Mouse (Mus musculus) forebrain, embryonic 12.5 days (tissue): ENCODE data around the gene Mindy4. TPM values are rescaled to one million over a fixed set of nuclear protein-coding genes. Genes with fewer than 3 reads are reported as not detected.

Experiments used
- ATAC-seq: fragments of 200-750 bp; cut with Nextera tagmentation; 2 replicates; pipeline ENCODE4 v1.8.0; 2017; ENCODE audit warnings: moderate TSS enrichment; ENCODE audit not compliant: low FRiP score
- H3K27ac ChIP-seq: fragments of 300-500 bp; sonication (generic); 2 replicates; pipeline ENCODE4 v1.5.1; 2016; ENCODE audit warnings: mild to moderate bottlenecking
- H3K27me3 ChIP-seq: fragments of 300-500 bp; sonication (generic); 2 replicates; pipeline ENCODE4 v1.6.1; 2016; ENCODE audit warnings: mild to moderate bottlenecking
- H3K36me3 ChIP-seq: fragments of 300-500 bp; sonication (generic); replicated peaks from 2 replicates; pipeline ENCODE4 v1.6.1; 2016; ENCODE audit warnings: mild to moderate bottlenecking
- H3K4me1 ChIP-seq: fragments of 300-500 bp; sonication (generic); 2 replicates; pipeline ENCODE4 v1.6.1; 2016
- H3K4me2 ChIP-seq: fragments of 300-500 bp; sonication (generic); 2 replicates; pipeline ENCODE4 v1.6.1; 2016; ENCODE audit warnings: mild to moderate bottlenecking, moderate library complexity
- H3K4me3 ChIP-seq: fragments of 300-500 bp; sonication (generic); replicated peaks from 2 replicates; pipeline ENCODE4 v1.5.1; 2016; ENCODE audit warnings: mild to moderate bottlenecking
- H3K9ac ChIP-seq: fragments of 300-500 bp; sonication (generic); 2 replicates; pipeline ENCODE4 v1.6.1; 2016; ENCODE audit warnings: mild to moderate bottlenecking
- H3K9me3 ChIP-seq: fragments of 300-500 bp; sonication (generic); 2 replicates; pipeline ENCODE4 v1.6.1; 2016
- WGBS: fragments of 180-500 bp; shearing (Covaris S2); methylation state at CpG from one replicate; pipeline ENCODE4 v1.1.7; 2016; 5-methylcytosine and 5-hydroxymethylcytosine counted together
- polyA plus RNA-seq: library from polyadenylated mRNA; unstranded; fragments of >200 nt; fragmentation: Nextera tagmentation; extraction: Ambion mirVana; gene quantifications from 2 replicates; pipeline ENCODE4 v1.2.1, GENCODE M21; 2016

Gene Mindy4
- polyA plus RNA-seq, 1 experiment from 2014 or later, result 20.6 TPM

DNA sequence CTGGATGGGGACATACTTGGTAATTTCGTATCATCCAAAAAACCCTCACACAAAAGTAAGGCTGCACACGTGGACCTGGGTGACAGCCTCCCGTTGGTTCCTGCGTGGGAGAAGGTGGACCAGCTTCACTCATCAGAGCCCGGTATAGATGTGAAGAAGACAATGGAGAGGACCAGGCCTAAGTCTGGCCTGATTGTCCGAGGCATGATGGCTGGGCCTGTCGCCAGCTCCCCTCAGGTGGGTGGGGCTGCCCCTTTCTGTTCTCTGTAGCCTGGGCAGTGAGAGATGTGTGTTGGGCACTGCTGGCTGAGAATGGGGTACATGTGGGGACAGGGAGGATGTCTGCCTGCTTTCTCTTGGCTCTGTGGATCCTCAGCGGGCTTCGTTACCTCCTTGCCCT, 15.0 kb downstream of the Mindy4 start:
- ATAC-seq, result no peak
- Histone ChIP-seq H3K36me3 (peaks cover 49% of the 10 kb centered on the region), H3K4me3 (no peak overlapping the region), H3K9me3 (no peaks in the 10 kb centered on the region), H3K27ac (no peak overlapping the region), H3K27me3 (no peaks in the 10 kb centered on the region), H3K4me2 (no peak overlapping the region), H3K4me1 (no peaks in the 10 kb centered on the region), H3K9ac (no peak overlapping the region)
- 96% methylated on average over 9 of the region's 9 CpGs for WGBS

DNA sequence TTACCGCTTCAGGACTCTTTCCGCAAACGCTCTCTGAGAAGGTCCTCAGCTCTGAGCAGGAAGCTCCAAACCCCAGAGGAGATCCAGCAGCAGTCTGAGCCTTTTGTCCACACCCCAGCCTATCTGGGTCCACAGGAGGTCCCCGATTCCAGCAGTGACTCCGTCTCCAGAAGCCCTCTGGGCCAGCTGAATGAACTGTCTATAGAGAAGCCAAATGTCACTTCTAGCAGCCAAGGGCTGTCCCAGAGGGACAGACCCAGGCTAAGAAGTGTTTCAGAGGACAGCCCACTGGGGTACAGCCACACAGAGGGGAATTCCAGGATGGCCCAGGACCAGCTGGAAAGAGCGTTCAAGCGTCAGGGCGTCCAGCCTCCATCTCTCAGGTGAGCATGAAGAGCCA, 20.8 kb downstream of the Mindy4 start:
- Histone ChIP-seq H3K27me3 (no peaks in the 10 kb centered on the region), H3K9me3 (no peaks in the 10 kb centered on the region), H3K4me2 (no peak overlapping the region), H3K27ac (no peak overlapping the region), H3K9ac (no peak overlapping the region), H3K4me3 (no peak overlapping the region), H3K4me1 (no peaks in the 10 kb centered on the region), H3K36me3 (peaks cover 47% of the 10 kb centered on the region)
- no peak for ATAC-seq
- whole genome bisulfite sequencing, result 91% methylated on average over 8 of the region's 8 CpGs

- ATAC-seq, result no peak
- Histone ChIP-seq H3K36me3 (peaks cover 29% of the 10 kb centered on the region), H3K4me1 (no peaks in the 10 kb centered on the region), H3K27ac (no peak overlapping the region), H3K9ac (no peak overlapping the region), H3K27me3 (no peaks in the 10 kb centered on the region), H3K4me2 (no peak overlapping the region), H3K4me3 (no peak overlapping the region), H3K9me3 (no peaks in the 10 kb centered on the region)
- 84% methylated on average over 8 of the region's 8 CpGs for WGBS
Observed at GRCm38 (mm10) chr6:55230048-55230447, 26.9 kb downstream of the Mindy4 start.

GRCm38 (mm10) chr6:55232101-55232500, 28.9 kb downstream of the Mindy4 start:
- no peak for ATAC-seq
- Histone ChIP-seq H3K4me3 (no peak overlapping the region), H3K4me2 (no peak overlapping the region), H3K27ac (no peak overlapping the region), H3K9me3 (no peaks in the 10 kb centered on the region), H3K9ac (no peak overlapping the region), H3K27me3 (no peaks in the 10 kb centered on the region), H3K4me1 (no peaks in the 10 kb centered on the region), H3K36me3 (peaks cover 25% of the 10 kb centered on the region)
- 91% methylated on average over 7 of the region's 7 CpGs for whole genome bisulfite sequencing

DNA sequence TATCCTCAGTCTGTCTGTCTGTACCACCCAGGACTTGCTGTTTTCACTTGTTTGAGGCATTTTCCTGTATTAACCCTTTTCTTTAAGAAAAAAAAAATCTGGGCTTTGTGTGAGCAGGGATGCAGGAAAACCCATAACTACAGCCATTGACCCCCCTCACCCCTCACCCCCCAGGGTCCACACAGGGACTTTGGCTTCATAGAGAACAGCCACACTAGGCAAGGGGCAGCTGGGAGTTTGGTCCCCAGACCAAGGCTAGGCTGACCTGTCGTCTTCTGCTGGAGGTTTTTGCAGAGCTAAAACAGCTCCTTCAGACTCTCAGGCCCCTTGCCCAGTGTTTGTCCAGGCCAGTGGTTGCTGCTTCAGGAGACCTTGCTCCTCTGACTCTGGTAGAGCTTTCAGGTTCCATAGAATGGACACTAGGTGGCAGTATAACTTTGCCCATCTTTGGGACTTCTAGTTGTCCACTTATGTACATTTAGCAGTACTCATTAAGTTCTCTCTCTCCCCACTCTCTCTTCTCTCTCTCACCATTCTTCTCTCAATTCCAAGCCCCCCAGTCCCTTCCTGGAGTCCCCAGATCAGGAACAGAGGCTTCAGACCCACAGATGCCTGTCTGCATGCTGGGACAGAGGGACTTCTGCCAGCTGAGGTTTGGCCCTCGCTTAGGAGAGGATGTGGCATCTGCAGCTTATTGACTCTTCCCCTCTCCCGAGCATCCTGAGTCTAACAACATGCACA, 29.5 kb downstream of the Mindy4 start:
- no peaks in the 10 kb centered on the region for H3K9me3 ChIP-seq
- H3K4me3 ChIP-seq, result no peak overlapping the region
- H3K4me2 ChIP-seq, result no peak overlapping the region
- peaks cover 25% of the 10 kb centered on the region for H3K36me3 ChIP-seq
- no peak overlapping the region for H3K27ac ChIP-seq
- 63% methylated on average over 3 of the region's 3 CpGs for WGBS
- H3K4me1 ChIP-seq, result no peaks in the 10 kb centered on the region
- peak; percentile 46; the same call in 1 of the 2 replicates for ATAC-seq
- no peak overlapping the region for H3K9ac ChIP-seq
- no peaks in the 10 kb centered on the region for H3K27me3 ChIP-seq

DNA sequence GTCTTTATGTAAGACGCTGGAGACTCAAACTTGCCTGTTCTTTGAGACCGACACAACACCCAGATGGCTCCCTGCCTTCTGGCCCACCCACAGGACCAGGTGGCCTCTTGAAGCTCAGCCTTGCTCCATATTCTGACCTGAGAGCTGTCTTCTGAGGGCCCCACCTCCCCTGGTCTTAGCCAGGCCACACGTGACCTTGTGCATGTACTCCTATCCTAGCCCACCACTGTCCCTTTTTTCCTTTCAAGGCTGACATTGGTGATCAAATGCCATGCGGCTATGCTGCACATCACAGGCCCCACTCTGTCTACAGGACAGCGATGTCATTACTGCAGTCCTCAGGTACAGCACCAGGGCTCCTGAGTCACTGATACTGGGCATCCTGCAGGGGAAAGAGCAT, 30.1 kb downstream of the Mindy4 start:
- ATAC-seq, result no peak
- H3K9me3 ChIP-seq, result no peaks in the 10 kb centered on the region
- WGBS, result 93% methylated on average over 5 of the region's 5 CpGs
- no peaks in the 10 kb centered on the region for H3K27me3 ChIP-seq
- H3K9ac ChIP-seq, result no peak overlapping the region
- no peak overlapping the region for H3K4me3 ChIP-seq
- H3K27ac ChIP-seq, result no peak overlapping the region
- peaks cover 25% of the 10 kb centered on the region for H3K36me3 ChIP-seq
- no peak overlapping the region for H3K4me2 ChIP-seq
- no peaks in the 10 kb centered on the region for H3K4me1 ChIP-seq

GRCm38 (mm10) chr6:55234636-55235035, 31.5 kb downstream of the Mindy4 start:
- Histone ChIP-seq H3K4me3 (no peak overlapping the region), H3K4me1 (no peaks in the 10 kb centered on the region), H3K27me3 (no peaks in the 10 kb centered on the region), H3K9ac (no peak overlapping the region), H3K4me2 (no peak overlapping the region), H3K9me3 (no peaks in the 10 kb centered on the region), H3K36me3 (peaks cover 25% of the 10 kb centered on the region), H3K27ac (no peak overlapping the region)
- no peak for ATAC-seq
- 87% methylated on average over 6 of the region's 6 CpGs for WGBS

DNA sequence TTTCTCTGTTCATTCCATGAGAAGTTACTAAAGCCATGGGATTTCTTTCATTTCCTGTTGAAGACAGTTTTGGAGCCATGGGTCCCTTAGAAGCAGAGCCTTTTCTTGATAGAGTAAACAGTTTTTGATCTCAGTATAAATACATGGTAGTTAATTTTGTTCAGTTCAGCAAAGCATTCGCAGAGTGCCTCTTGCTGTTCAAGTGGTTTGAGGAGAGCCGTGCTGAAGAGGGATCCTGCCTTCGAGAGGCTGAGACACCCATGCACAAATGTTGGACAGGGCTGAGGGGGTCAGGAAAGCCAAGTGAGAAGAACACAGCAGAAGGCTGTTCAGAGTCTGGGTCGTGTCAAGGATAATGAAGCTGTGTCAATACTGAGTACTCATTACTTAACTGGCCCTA, 32.5 kb downstream of the Mindy4 start:
- WGBS, result 80% methylated on average over 4 of the region's 4 CpGs

GRCm38 (mm10) chr6:55239931-55240330, 36.7 kb downstream of the Mindy4 start:
- H3K9me3 ChIP-seq, result no peaks in the 10 kb centered on the region
- no peak overlapping the region for H3K27ac ChIP-seq
- 75% methylated on average over 8 of the region's 8 CpGs for WGBS
- no peak overlapping the region for H3K9ac ChIP-seq
- H3K4me1 ChIP-seq, result no peaks in the 10 kb centered on the region
- H3K36me3 ChIP-seq, result peaks cover 5% of the 10 kb centered on the region; the same call in 1 of the 2 replicates
- no peak for ATAC-seq
- H3K27me3 ChIP-seq, result no peaks in the 10 kb centered on the region
- H3K4me2 ChIP-seq, result no peak overlapping the region
- H3K4me3 ChIP-seq, result no peak overlapping the region

More for the DNA sequence above, 32.5 kb downstream of the Mindy4 start:
- Histone ChIP-seq H3K27me3 (no peaks in the 10 kb centered on the region), H3K4me1 (no peaks in the 10 kb centered on the region), H3K27ac (no peak overlapping the region), H3K4me2 (no peak overlapping the region), H3K4me3 (no peak overlapping the region), H3K36me3 (peaks cover 16% of the 10 kb centered on the region), H3K9ac (no peak overlapping the region), H3K9me3 (no peaks in the 10 kb centered on the region)
- ATAC-seq, result no peak

DNA sequence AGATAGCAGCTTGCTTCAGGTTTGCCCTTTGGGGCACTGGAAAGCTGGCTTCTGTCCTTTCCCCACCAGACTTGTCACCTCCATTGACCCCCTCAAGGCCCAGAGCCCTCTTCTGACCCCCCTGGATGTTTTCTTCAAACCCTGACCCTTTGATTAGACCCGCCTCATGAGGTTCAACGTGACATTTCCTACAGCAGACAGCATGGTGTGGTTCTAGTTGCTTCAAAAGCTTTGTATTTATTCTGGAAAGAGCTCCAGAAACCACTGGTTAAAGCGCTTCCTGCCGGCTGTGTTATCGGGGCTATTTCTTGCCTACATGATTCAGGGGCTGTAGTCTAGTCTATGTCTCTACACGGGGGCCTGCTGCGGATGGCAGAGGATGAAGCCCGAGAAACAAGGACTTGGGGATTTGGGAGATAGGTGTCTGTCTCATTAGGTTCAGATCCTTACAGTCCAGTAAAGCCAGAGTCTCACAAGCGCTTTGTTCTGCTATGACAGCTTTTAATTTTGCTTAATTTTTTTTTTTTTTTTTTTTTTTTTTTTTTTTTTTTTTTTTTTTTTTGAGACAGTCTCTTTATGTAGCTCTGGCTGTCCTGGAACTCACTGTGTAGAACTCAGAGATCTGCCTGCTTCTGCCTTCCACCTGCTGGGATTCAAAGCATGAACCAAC, 37.5 kb downstream of the Mindy4 start:
- peaks cover 8% of the 10 kb centered on the region; the same call in 1 of the 2 replicates for H3K36me3 ChIP-seq
- H3K4me3 ChIP-seq, result no peak overlapping the region
- H3K4me1 ChIP-seq, result no peaks in the 10 kb centered on the region
- no peaks in the 10 kb centered on the region for H3K27me3 ChIP-seq
- no peak overlapping the region for H3K27ac ChIP-seq
- 87% methylated on average over 9 of the region's 9 CpGs for WGBS
- H3K9me3 ChIP-seq, result no peaks in the 10 kb centered on the region
- H3K4me2 ChIP-seq, result no peak overlapping the region
- no peak for ATAC-seq
- no peak overlapping the region for H3K9ac ChIP-seq

DNA sequence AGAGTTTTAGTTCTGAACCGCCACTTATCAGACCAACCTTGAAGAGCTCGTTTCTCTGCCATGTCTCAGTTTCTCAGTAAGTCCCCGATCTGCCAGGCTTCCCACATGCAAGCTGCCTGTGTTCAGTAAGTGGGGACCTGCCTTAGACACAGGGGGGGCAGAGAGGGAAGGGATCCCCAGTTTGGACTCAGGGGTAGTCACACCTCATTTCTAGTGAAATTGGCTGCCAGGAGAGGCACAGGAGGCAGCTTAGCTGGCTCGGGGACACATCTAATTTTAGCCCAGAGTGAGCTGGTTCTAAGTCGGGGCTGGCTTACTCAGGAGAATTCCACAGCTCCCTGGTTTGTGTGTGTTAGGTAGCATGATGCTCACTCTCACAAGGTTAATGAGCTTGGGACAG, 38.3 kb downstream of the Mindy4 start:
- Histone ChIP-seq H3K36me3 (peaks cover 11% of the 10 kb centered on the region; the same call in 1 of the 2 replicates), H3K4me3 (no peak overlapping the region), H3K9ac (no peak overlapping the region), H3K4me1 (no peaks in the 10 kb centered on the region), H3K27ac (no peak overlapping the region), H3K27me3 (no peaks in the 10 kb centered on the region), H3K9me3 (no peaks in the 10 kb centered on the region), H3K4me2 (no peak overlapping the region)
- 84% methylated on average over 5 of the region's 5 CpGs for WGBS
- no peak for ATAC-seq

DNA sequence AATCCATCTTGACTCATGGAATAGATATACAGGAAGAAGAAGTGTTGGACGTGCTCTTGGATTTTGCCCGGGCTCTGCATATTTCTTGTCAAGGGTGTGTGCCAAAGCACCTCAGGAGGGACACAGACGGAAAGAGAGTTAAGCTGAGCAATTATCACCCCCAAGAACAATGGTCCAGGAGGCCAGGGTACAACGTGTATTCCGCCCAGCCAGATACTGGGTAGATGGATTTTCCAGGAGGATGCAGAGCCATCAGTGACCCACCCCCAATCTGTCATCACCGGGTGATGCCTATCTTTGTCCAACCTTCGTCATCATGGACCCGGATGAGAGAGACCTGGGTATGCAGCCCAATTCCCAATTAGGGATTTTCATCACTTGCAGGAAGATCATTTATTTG, 42.5 kb downstream of the Mindy4 start:
- H3K36me3 ChIP-seq, result 0 out of 2 replicates have a peak, but pooled peaks cover 16% of the 10 kb centered on the region
- H3K9ac ChIP-seq, result no peak overlapping the region
- no peaks in the 10 kb centered on the region for H3K27me3 ChIP-seq
- ATAC-seq, result no peak
- H3K9me3 ChIP-seq, result no peaks in the 10 kb centered on the region
- no peak overlapping the region for H3K4me3 ChIP-seq
- WGBS, result 93% methylated on average over 8 of the region's 8 CpGs
- H3K4me2 ChIP-seq, result no peak overlapping the region
- no peak overlapping the region for H3K27ac ChIP-seq
- no peaks in the 10 kb centered on the region for H3K4me1 ChIP-seq

- H3K27ac ChIP-seq, result no peak overlapping the region
- no peaks in the 10 kb centered on the region for H3K4me1 ChIP-seq
- no peaks in the 10 kb centered on the region for H3K9me3 ChIP-seq
- H3K27me3 ChIP-seq, result no peaks in the 10 kb centered on the region
- 0 out of 2 replicates have a peak, but pooled peaks cover 16% of the 10 kb centered on the region for H3K36me3 ChIP-seq
- H3K4me2 ChIP-seq, result no peak overlapping the region
- 92% methylated on average over 7 of the region's 7 CpGs for WGBS
- no peak overlapping the region for H3K9ac ChIP-seq
- no peak overlapping the region for H3K4me3 ChIP-seq
- no peak for ATAC-seq
Observed at GRCm38 (mm10) chr6:55246441-55246840, 43.3 kb downstream of the Mindy4 start.
